25 mouse cellular contexts compared by ENCODE assay signal in genomic region chr19:57427756-57428438, GRCm38 (mm10).
"Had no signal": no experiment of that assay in that cellular context is flagged by ENCODE, and none has a peak within 500 bp of the region (broad histone marks: within the 10 kb centered on the region; RNA-seq: fewer than 3 reads in every experiment).

No protein-coding gene starts in this region.

- H3K9ac ChIP-seq: heart, embryonic 13.5 days; heart, embryonic 15.5 days; hindbrain, embryonic 13.5 days; hindbrain, embryonic 15.5 days; kidney, embryonic 15.5 days; limb, embryonic 13.5 days; limb, embryonic 15.5 days; liver, embryonic 12.5 days had no signal

- H3K4me1 ChIP-seq: limb, embryonic 13.5 days; limb, embryonic 15.5 days; liver, embryonic 12.5 days had no signal

- ATAC-seq: hindbrain, postnatal 0 days; intestine, embryonic 16.5 days; liver, embryonic 12.5 days had no signal

- H3K4me2 ChIP-seq: heart, embryonic 11.5 days; heart, embryonic 13.5 days; heart, embryonic 15.5 days; hindbrain, embryonic 13.5 days; hindbrain, embryonic 15.5 days; kidney, embryonic 15.5 days; limb, embryonic 13.5 days; limb, embryonic 15.5 days; liver, embryonic 12.5 days had no signal

- H3K4me3 ChIP-seq: heart, embryonic 13.5 days; heart, embryonic 15.5 days; hindbrain, embryonic 13.5 days; hindbrain, embryonic 15.5 days; kidney, embryonic 15.5 days; limb, embryonic 13.5 days; limb, embryonic 15.5 days; liver, embryonic 12.5 days had no signal

- H3K27ac ChIP-seq: heart, embryonic 13.5 days; heart, embryonic 15.5 days; hindbrain, embryonic 13.5 days; hindbrain, embryonic 15.5 days; hindbrain, postnatal 0 days; kidney, embryonic 15.5 days; kidney, postnatal 0 days; limb, embryonic 13.5 days; limb, embryonic 15.5 days; liver, embryonic 12.5 days had no signal

- H3K36me3 ChIP-seq: heart, embryonic 13.5 days; heart, embryonic 15.5 days; hindbrain, embryonic 13.5 days; hindbrain, embryonic 15.5 days; kidney, embryonic 15.5 days; limb, embryonic 13.5 days; limb, embryonic 15.5 days; liver, embryonic 12.5 days had no signal

- DNase-seq: gastrocnemius, postnatal 14 days; gastrocnemius, postnatal 36 days; heart, adult 18-20 months; heart, postnatal 14 days; heart, postnatal 36 days; kidney, adult 11 months; kidney, adult 2 months; kidney, adult 9 months; kidney, postnatal 14 days; kidney, postnatal 36 days; layer of hippocampus, adult 9-11 months; layer of hippocampus, postnatal 36 days; left cerebral cortex, postnatal 4 days had no signal

- H3K27me3 ChIP-seq: heart, embryonic 15.5 days; hindbrain, embryonic 13.5 days; hindbrain, embryonic 15.5 days; limb, embryonic 13.5 days; limb, embryonic 15.5 days; liver, embryonic 12.5 days had no signal

- H3K9me3 ChIP-seq: heart, embryonic 13.5 days; heart, embryonic 15.5 days; hindbrain, embryonic 13.5 days; hindbrain, embryonic 15.5 days; kidney, embryonic 15.5 days; limb, embryonic 13.5 days; limb, embryonic 15.5 days; liver, embryonic 12.5 days had no signal
